Mouse (Mus musculus) midbrain, embryonic 14.5 days (tissue): ENCODE measurements at regions not wholly inside any gene's neighbourhood (a gene's known extent, or its start where the extent isn't known, plus 50 kb on each side); places are given as distances from the start of the nearest gene placed in this dataset.
A peak's percentile ranks its signal among the peaks of the same experiment; 100 is the strongest.

Source experiments
- ATAC-seq: fragments of 200-750 bp; cut with Nextera tagmentation; 2 replicates; pipeline ENCODE4 v1.8.0; 2017; ENCODE audit warnings: moderate number of reproducible peaks, moderate library complexity; ENCODE audit not compliant: low FRiP score, low TSS enrichment
- DNase-seq: peaks from one replicate; pipeline ENCODE4 v3.0.0-alpha.2; 2015
- H3K27ac ChIP-seq: fragments of 300-500 bp; sonication (generic); replicated peaks from 2 replicates; pipeline ENCODE4 v1.5.1; 2014; ENCODE audit warnings: mild to moderate bottlenecking, low read depth, low read length, moderate library complexity
- H3K27me3 ChIP-seq: fragments of 300-500 bp; sonication (generic); 2 replicates; pipeline ENCODE4 v1.6.1; 2014; ENCODE audit warnings: low read length, control low read depth, mixed read lengths; ENCODE audit not compliant: control insufficient read depth, insufficient read depth
- H3K36me3 ChIP-seq: fragments of 300-500 bp; sonication (generic); 2 replicates; pipeline ENCODE4 v1.6.1; 2014; ENCODE audit warnings: low read length, control low read depth; ENCODE audit not compliant: control insufficient read depth, insufficient read depth
- H3K4me1 ChIP-seq: fragments of 300-500 bp; sonication (generic); 2 replicates; pipeline ENCODE4 v1.6.1; 2014; ENCODE audit warnings: mild to moderate bottlenecking, antibody characterized with exemption, low read length, control low read depth; ENCODE audit not compliant: control insufficient read depth, insufficient read depth
- H3K4me2 ChIP-seq: fragments of 300-500 bp; sonication (generic); 2 replicates; pipeline ENCODE4 v1.6.1; 2014; ENCODE audit warnings: mild to moderate bottlenecking, low read length, moderate library complexity
- H3K4me3 ChIP-seq: fragments of 300-500 bp; sonication (generic); replicated peaks from 2 replicates; pipeline ENCODE4 v1.5.1; 2014; ENCODE audit warnings: low read depth, low read length
- H3K9ac ChIP-seq: fragments of 300-500 bp; sonication (generic); replicated peaks from 2 replicates; pipeline ENCODE4 v1.6.1; 2014; ENCODE audit warnings: mild to moderate bottlenecking, low read length, moderate library complexity
- H3K9me3 ChIP-seq: fragments of 300-500 bp; sonication (generic); 2 replicates; pipeline ENCODE4 v1.6.1; 2016; ENCODE audit warnings: low read length, control low read depth, mixed read lengths; ENCODE audit not compliant: control insufficient read depth
- WGBS: fragments of 180-500 bp; shearing (Covaris S2); extraction: QIAGEN DNeasy Blood & Tissue Kit; methylation state at CpG from one replicate; pipeline ENCODE4 v1.1.7; 2014; 5-methylcytosine and 5-hydroxymethylcytosine counted together

DNA sequence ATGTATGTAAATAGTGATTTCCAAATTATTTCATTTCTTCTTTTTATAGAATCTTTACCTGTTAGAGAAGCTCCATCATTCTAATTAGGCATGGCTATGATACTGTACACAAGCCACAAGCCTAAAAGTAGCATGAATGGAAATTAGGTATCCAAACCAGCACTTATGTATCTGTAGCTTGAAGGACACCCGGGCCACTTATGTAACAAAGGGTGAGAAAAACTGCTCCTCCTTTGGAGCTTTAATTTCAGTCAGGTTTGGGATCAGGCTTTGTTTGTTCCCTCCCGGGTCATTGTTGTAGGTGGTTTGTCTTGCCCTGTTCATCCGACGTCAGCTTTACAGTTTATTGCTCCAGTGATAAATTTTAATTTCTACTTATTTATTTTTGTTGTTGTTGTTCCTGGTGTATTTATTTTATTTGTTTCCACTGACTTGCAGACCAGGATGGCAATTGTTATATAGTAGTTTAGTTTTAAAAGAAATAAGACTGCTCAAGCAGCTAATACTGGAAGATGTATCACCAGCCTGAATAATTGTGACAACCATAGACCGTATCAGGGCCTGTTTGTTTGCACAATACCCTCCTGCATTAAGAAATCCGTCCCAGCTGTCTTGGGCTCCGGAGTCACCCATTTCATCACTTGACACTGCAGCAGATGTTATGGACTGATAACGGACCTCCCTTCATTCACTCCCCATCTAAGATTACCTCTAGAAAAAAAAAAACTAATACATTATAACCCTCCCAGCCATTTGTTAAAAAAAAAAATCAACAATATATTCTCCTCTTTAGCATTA, 1181.7 kb upstream of the Celf2 start:
- H3K4me1 ChIP-seq, result 0 out of 2 replicates have a peak, but pooled peaks cover 5% of the 10 kb centered on the region
- no peaks in the 10 kb centered on the region for H3K36me3 ChIP-seq
- H3K27me3 ChIP-seq, result no peaks in the 10 kb centered on the region
- H3K4me2 ChIP-seq, result no peak overlapping the region
- 24% methylated on average over 8 of the region's 8 CpGs for WGBS
- H3K4me3 ChIP-seq, result no peak overlapping the region
- no peak overlapping the region for H3K9ac ChIP-seq
- peak; percentile 43 for DNase-seq
- H3K9me3 ChIP-seq, result no peaks in the 10 kb centered on the region
- H3K27ac ChIP-seq, result no peak overlapping the region
- peak; percentile 71; the same call in 1 of the 2 replicates for ATAC-seq

- no peak for DNase-seq
These were observed 1151.7 kb upstream of the 4930412O13Rik start for GRCm38 (mm10) chr2:8729306-8729705.

GRCm38 (mm10) chr2:8754142-8754541, 1126.9 kb upstream of the 4930412O13Rik start:
- Histone ChIP-seq H3K36me3 (no peaks in the 10 kb centered on the region), H3K9ac (no peak overlapping the region), H3K27ac (no peak overlapping the region), H3K9me3 (no peaks in the 10 kb centered on the region), H3K4me3 (no peak overlapping the region), H3K4me1 (no peaks in the 10 kb centered on the region), H3K4me2 (no peak overlapping the region), H3K27me3 (no peaks in the 10 kb centered on the region)
- DNase-seq (peak; percentile 84), ATAC-seq (no peak)
- WGBS, result 18% methylated on average over 1 of the region's 1 CpGs

More at GRCm38 (mm10) chr2:8729306-8729705, 1151.7 kb upstream of the 4930412O13Rik start:
- WGBS, result 83% methylated on average over 8 of the region's 8 CpGs
- no peak overlapping the region for H3K27ac ChIP-seq
- H3K4me3 ChIP-seq, result no peak overlapping the region
- H3K4me2 ChIP-seq, result no peak overlapping the region
- H3K27me3 ChIP-seq, result no peaks in the 10 kb centered on the region
- H3K9me3 ChIP-seq, result no peaks in the 10 kb centered on the region
- no peaks in the 10 kb centered on the region for H3K36me3 ChIP-seq
- H3K9ac ChIP-seq, result no peak overlapping the region
- no peak for ATAC-seq
- H3K4me1 ChIP-seq, result no peaks in the 10 kb centered on the region

- H3K4me2 ChIP-seq, result no peak overlapping the region
- H3K4me1 ChIP-seq, result no peaks in the 10 kb centered on the region
- H3K27me3 ChIP-seq, result no peaks in the 10 kb centered on the region
- no peak for ATAC-seq
- WGBS, result 78% methylated on average over 4 of the region's 4 CpGs
- H3K9ac ChIP-seq, result no peak overlapping the region
- no peak for DNase-seq
- H3K9me3 ChIP-seq, result no peaks in the 10 kb centered on the region
- H3K27ac ChIP-seq, result no peak overlapping the region
- H3K4me3 ChIP-seq, result no peak overlapping the region
- no peaks in the 10 kb centered on the region for H3K36me3 ChIP-seq
These were observed 1124.5 kb upstream of the 4930412O13Rik start for GRCm38 (mm10) chr2:8756546-8756945.

GRCm38 (mm10) chr2:8770636-8771035, 1110.4 kb upstream of the 4930412O13Rik start:
- DNase-seq (no peak), ATAC-seq (no peak)
- Histone ChIP-seq H3K4me2 (no peak overlapping the region), H3K4me3 (no peak overlapping the region), H3K27me3 (no peaks in the 10 kb centered on the region), H3K9me3 (no peaks in the 10 kb centered on the region), H3K36me3 (no peaks in the 10 kb centered on the region), H3K27ac (no peak overlapping the region), H3K9ac (no peak overlapping the region), H3K4me1 (no peaks in the 10 kb centered on the region)
- WGBS, result 77% methylated on average over 4 of the region's 4 CpGs

- H3K27me3 ChIP-seq, result no peaks in the 10 kb centered on the region
- H3K27ac ChIP-seq, result no peak overlapping the region
- no peaks in the 10 kb centered on the region for H3K36me3 ChIP-seq
- DNase-seq (no peak), ATAC-seq (no peak)
- H3K9ac ChIP-seq, result no peak overlapping the region
- no peak overlapping the region for H3K4me2 ChIP-seq
- no peak overlapping the region for H3K4me3 ChIP-seq
- 91% methylated on average over 7 of the region's 7 CpGs for WGBS
- H3K9me3 ChIP-seq, result no peaks in the 10 kb centered on the region
- no peaks in the 10 kb centered on the region for H3K4me1 ChIP-seq
These were observed 1099.7 kb upstream of the 4930412O13Rik start for GRCm38 (mm10) chr2:8781152-8781935.

GRCm38 (mm10) chr2:8782225-8782624, 1098.8 kb upstream of the 4930412O13Rik start:
- H3K4me1 ChIP-seq, result no peaks in the 10 kb centered on the region
- H3K27me3 ChIP-seq, result no peaks in the 10 kb centered on the region
- H3K4me3 ChIP-seq, result no peak overlapping the region
- ATAC-seq, result no peak
- WGBS, result 92% methylated on average over 2 of the region's 2 CpGs
- H3K9me3 ChIP-seq, result no peaks in the 10 kb centered on the region
- no peak overlapping the region for H3K27ac ChIP-seq
- H3K36me3 ChIP-seq, result no peaks in the 10 kb centered on the region
- no peak for DNase-seq
- no peak overlapping the region for H3K4me2 ChIP-seq
- no peak overlapping the region for H3K9ac ChIP-seq

GRCm38 (mm10) chr2:8802061-8802460, 1079.0 kb upstream of the 4930412O13Rik start:
- WGBS, result 51% methylated on average over 3 of the region's 3 CpGs
- DNase-seq (no peak), ATAC-seq (no peak)
- Histone ChIP-seq H3K4me3 (no peak overlapping the region), H3K27ac (no peak overlapping the region), H3K27me3 (no peaks in the 10 kb centered on the region), H3K9ac (no peak overlapping the region), H3K4me1 (no peaks in the 10 kb centered on the region), H3K4me2 (no peak overlapping the region), H3K36me3 (no peaks in the 10 kb centered on the region), H3K9me3 (no peaks in the 10 kb centered on the region)
